Mouse (Mus musculus) fat pad, adult 2 months (tissue): ENCODE results near the gene Ift80.
A peak's percentile ranks its signal among the peaks of the same experiment; 100 is the strongest.
"Not testable (repeated sequence)": the region's sequence is repeated elsewhere in the genome, so short reads cannot be mapped to it uniquely, and the experiment has no call there.

Experiments used
- DNase-seq: peaks from one replicate; pipeline ENCODE4 v3.0.0-alpha.2; 2011; ENCODE audit warnings: low read depth, low spot score; ENCODE audit errors: extremely low read depth

Ift80 gene

DNA sequence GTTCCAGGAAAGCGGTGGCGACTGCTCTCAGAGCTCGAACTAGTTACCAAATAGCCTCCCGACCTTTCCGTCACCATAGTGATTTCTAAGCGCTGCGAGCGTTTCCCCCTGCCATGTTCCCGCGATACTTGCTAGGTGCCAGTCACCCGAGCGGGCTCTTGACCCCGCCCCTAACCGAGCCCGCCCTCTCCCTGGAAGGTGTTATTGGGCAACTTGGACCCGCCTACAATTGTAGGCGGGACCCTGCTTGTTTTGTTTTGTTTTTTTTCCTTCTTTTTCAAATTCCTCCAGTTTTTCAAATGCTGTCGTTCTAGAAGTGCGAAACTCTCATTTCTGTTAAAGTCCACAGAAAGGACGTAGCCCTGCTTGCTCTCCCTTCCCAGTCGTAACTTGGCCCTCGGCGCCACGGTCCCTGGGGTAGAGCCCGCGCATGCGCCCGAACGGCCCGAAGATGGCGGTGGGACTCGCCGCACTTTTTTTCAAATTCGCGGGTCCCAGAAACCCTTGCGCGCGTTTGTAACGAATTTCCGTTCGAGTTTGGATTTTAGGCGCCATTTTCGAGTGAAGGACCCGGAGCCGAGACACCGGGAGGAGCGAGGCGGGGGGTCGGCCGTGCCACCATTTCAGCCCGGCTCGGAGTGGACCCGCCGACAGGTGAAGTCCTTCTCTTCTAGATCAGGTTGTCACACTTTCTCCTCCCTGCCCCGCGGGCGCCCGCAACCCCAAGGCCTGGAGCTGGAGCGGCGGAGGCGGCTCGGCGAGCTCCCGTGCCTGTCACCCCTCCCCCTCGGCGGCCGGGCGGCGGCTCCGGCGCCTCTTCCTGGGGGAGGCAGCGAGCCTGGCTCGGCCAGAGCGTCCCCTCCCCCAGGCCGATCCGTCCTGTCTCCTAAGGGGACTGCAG, at the start of gene Ift80, which contains the start of gene Smc4:
Ift80 (minus strand) TSS at position 134 of the 901 bp plus-strand sequence.
Smc4 (plus strand) TSS at position 302 of the 901 bp plus-strand sequence.
- peak; percentile 67 for DNase-seq

- no peak for DNase-seq
Measured at GRCm38 (mm10) chr3:69051894-69052293, 47.5 kb upstream of the Ift80 start.

DNA sequence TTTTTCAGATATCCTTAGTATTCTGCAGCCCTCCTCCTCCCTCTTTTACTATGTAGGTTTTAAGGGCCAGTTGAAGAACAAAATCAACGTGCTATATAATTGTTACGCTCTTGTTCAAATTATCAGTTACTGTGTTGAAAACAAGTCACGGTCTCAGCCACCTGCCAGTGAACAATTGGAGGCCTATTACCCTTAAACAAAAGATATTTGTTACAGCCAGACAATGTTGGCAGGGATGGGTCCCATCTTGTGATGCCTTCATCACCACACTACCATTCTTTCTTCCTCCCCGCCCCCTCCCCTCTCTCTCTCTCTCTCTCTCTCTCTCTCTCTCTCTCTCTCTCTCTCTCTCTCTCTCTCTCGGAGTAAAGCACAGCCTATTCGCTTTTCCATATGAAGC, 44.6 kb upstream of the Ift80 start:
- DNase-seq: no peak

GRCm38 (mm10) chr3:69047684-69048083, 43.3 kb upstream of the Ift80 start:
- DNase-seq: peak; percentile 72

GRCm38 (mm10) chr3:69046509-69046908, 42.1 kb upstream of the Ift80 start:
- no peak for DNase-seq

DNA sequence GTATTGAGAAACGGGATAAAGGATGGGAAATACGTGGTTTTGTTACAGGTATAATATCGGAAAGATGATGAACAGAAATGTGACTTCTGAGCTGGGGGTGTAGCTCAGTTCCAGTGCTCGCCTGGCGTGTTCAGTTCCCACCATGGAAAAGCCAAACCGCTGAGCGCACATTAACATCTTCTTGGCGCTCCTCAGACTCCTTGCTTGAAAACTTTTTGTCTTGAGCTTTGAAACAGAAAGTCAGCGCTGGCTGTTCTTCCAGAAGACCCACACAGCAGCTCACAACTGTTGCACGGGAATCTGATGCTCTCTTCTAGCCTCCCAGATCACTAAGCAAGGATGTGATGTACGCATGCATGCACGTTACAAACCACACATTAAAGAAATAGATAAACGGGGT, 41.4 kb upstream of the Ift80 start:
- DNase-seq: no peak

- no peak for DNase-seq
Measured at GRCm38 (mm10) chr3:69045400-69045703, 41.0 kb upstream of the Ift80 start.

- no peak for DNase-seq
Measured at GRCm38 (mm10) chr3:69044645-69045399, 40.5 kb upstream of the Ift80 start, which contains the start of gene Trim59. Trim59 (minus strand) TSS chr3:69044755.

GRCm38 (mm10) chr3:69044167-69044591, 39.8 kb upstream of the Ift80 start:
- DNase-seq: no peak

GRCm38 (mm10) chr3:69041298-69041697, 36.9 kb upstream of the Ift80 start:
- DNase-seq: no peak

DNA sequence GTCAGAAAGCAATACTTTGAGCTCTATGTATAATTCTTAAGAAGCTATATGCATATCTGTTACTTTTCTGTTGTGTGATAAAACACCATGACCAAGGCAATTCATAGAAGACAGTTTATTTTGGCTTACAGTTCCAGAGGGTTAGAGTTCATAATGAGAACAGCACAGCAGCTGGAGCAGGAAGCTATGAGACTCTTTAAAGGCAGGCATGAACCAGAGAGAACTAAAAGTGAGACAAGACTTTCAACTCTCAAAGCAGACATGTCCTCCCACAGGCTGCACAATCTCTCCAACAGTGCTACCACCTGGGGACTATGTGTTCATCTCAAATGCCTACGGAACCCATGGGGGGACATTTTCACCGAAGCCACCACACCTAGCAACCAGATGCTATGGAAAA, 35.7 kb upstream of the Ift80 start:
- DNase-seq: no peak

DNA sequence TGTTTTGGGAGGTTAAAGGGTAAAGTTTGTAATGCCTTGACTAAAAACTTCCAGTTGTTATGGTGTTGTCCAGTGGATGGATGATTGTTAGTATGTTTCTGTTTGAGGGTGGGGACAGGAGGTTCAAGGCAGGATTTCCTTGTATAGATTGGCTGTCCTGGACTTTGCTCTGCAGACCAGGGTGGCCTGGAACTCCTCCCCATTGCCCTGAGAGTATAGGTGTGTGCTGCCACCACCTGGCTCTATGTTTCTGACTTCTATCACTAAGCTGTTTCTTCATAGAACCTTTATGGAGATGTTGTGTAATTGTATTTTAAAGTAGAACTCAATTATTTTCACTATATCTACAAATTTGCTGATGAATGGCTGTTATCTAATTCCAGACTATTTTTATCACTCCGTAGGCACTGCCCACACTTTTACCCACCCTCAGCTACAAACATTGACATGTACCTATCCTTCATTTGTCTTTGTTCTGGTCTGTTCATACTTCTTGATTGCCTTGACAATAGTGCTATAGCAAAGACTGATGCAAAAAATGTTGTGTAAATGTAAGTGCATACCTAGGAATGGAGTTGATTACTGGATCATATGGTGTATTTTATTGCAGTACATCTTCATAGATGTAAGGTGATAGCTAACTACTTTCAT, 21.9 kb upstream of the Ift80 start:
- DNase-seq: no peak

GRCm38 (mm10) chr3:69020764-69021163, 16.4 kb upstream of the Ift80 start:
- no peak for DNase-seq

DNA sequence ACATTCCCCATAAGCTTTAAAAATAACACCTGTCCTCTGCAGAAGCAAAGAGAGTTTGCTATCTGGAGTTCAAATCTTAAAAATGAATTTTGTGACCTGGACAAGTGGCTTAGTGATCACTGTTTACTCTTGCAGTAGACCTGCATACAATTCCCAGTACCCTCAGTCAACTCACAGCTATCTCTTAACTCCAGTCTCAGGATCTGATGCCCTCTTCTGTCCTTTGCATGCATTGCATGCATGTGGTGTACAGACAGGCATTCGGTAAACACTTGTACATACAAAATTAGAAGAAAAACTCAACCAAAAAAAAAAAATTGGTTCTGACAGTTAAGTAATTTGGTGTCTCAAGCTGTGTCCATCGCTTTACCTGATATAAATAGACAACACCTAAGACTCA, 15.9 kb upstream of the Ift80 start:
- DNase-seq: no peak

DNA sequence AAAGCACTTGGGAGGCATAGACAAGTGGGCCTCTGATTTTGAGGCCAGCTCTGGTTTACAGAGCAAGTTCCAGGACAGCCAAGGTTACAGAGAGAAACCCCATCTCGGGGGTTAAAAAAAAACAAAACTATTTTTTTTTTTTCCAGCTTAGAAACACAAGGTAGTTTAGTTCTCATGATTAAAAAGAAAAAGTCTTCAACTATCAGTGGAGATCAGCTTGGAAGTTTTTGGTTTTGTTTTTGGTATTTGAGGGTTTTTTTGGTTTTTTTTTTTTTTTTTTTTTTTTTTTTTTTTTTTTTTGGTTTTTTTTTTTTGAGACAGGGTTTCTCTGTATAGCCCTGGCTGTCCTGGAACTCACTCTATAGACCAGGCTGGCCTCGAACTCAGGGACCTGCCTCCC, 14.3 kb upstream of the Ift80 start:
- not testable (repeated sequence) for DNase-seq

GRCm38 (mm10) chr3:69017181-69017580, 12.8 kb upstream of the Ift80 start:
- no peak for DNase-seq

- DNase-seq: no peak
Measured at GRCm38 (mm10) chr3:69008873-69009272, 4.5 kb upstream of the Ift80 start.

- DNase-seq: no peak
Measured at GRCm38 (mm10) chr3:69006246-69006760, 1.9 kb upstream of the Ift80 start.

DNA sequence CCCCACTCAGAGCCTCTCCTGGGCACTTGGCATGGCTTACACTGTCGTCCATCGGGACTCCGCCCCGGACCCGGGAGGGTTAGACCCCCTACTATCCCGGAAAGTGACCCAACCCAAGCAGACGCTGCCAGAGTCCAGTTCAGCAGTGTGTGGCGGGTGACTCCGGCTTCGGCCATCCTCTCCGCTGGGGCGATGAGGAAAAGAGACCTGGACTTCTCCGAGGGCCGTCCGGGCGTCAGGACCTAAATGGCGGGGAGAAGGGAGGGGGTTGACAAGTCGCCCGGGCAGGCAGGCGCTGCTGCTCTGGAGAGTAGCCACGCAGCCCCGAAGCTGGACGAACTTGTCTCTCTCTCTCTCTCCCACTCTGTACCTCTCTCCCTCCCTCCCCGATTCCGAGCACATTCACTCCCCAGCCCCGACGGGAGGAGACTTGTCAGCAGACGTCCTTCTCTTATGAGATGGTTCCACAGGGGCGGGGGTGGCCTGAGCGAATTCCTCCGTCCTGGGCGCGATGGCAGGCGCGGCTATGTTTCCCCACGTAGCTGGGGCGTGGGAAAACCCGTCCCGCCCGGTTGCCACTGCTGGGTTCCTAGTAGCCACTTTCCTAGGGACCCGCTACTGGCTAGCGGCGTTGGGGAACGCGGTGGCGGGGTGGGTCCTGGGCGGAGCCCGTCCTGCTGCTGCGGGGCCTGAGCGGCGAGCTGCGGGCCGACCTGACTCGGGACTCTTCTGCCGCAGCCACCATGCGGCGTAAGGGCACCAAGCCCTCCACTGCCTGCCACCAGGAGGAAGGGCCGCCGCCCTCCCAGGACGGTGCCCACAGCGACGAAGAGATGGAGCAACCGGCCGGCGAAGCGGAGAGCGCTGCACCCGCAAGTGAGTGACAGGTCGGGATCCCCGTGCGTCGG, 1.2 kb upstream of the Ift80 start:
- no peak for DNase-seq

GRCm38 (mm10) chr3:69004055-69004436, 324 bp downstream of the Ift80 start:
- DNase-seq: no peak
